Mouse (Mus musculus) left cerebral cortex, postnatal 14 days (tissue): ENCODE data around the gene Rhcg. TPM values are rescaled to one million over a fixed set of nuclear protein-coding genes. Genes with fewer than 3 reads are reported as not detected.

ENCODE experiments used
- DNase-seq, 2 experiments: peaks; one replicate each; pipeline ENCODE4 v3.0.0; 2021 to 2022; ENCODE audit warnings: low spot score in 2 of 2, mixed read lengths in 1 of 2
- intact Hi-C: fragments of 180-260 bp; cut with DNase I; formaldehyde crosslinking; loops from one replicate; pipeline ENCODE4 v1.15.1; 2025
- total RNA-seq, 2 experiments: library from RNA; stranded (reverse); gene quantifications; 2 replicates each; pipeline ENCODE4 v1.2.3; 2021

The Rhcg gene
- total RNA-seq, 2 experiments from 2014 or later: 1.7 to 3.0 TPM

- intact Hi-C loops: loop anchor here (2.0 to 10.0 kb wide), 3 partner anchors 37 to 173 kb away; no protein-coding TSS in a partner anchor
- DNase-seq: no peak
These were observed 5.6 kb downstream of the Rhcg start for GRCm38 (mm10) chr7:79611901-79612300.

- DNase-seq: no peak
- intact Hi-C loops: no loop called here
These were observed 10.1 kb downstream of the Rhcg start for GRCm38 (mm10) chr7:79607263-79607921.

- intact Hi-C loops: no loop called here
- no peak for DNase-seq
These were observed 10.7 kb downstream of the Rhcg start for GRCm38 (mm10) chr7:79606766-79607165.

DNA sequence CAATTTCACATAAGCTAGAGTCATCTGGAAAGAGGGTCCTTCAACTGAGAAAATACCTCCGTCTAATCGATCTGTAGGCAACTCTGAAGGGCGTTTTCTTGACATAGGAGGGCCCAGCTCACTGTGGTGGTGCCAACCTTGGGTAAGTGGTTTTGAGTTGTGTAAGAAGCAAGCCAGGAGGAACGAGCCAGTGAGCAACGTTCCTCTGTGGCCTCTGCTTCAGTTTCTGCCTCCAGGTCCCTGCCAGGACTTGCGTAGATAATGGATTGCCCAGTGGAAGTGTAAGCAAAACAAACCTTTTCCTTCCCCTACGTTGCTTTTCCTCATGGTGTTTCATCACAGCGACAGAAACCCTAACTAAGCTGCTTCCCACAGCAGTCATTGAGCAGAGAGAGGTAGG is 15.5 kb downstream of the Rhcg start:
- intact Hi-C loops: no loop called here
- no peak for DNase-seq

GRCm38 (mm10) chr7:79600122-79600521 is 17.3 kb downstream of the Rhcg start:
- no peak for DNase-seq
- intact Hi-C loops: no loop called here

DNA sequence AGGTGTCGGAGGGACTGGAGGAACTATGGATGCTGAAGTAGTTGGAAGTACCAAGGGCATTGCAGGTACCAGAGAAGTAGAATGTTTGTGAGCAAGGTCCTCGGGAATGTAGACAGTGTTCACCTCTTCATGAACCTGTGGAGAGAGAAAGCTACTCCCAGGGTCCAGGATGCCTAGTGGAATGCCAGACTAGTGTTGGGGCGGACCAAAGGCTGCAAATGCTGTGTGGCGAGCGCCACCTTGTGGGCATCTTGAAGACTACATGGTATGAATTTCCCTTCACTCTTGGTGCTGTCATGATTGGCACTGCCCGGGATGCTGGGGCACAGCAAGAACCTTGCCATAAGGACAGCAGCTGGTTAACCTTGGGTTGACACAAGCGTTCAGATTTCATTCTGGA is 22.6 kb downstream of the Rhcg start:
- intact Hi-C loops: loop anchor here (1.0 kb wide), 1 partner anchor 99 kb away; no protein-coding TSS in a partner anchor

DNA sequence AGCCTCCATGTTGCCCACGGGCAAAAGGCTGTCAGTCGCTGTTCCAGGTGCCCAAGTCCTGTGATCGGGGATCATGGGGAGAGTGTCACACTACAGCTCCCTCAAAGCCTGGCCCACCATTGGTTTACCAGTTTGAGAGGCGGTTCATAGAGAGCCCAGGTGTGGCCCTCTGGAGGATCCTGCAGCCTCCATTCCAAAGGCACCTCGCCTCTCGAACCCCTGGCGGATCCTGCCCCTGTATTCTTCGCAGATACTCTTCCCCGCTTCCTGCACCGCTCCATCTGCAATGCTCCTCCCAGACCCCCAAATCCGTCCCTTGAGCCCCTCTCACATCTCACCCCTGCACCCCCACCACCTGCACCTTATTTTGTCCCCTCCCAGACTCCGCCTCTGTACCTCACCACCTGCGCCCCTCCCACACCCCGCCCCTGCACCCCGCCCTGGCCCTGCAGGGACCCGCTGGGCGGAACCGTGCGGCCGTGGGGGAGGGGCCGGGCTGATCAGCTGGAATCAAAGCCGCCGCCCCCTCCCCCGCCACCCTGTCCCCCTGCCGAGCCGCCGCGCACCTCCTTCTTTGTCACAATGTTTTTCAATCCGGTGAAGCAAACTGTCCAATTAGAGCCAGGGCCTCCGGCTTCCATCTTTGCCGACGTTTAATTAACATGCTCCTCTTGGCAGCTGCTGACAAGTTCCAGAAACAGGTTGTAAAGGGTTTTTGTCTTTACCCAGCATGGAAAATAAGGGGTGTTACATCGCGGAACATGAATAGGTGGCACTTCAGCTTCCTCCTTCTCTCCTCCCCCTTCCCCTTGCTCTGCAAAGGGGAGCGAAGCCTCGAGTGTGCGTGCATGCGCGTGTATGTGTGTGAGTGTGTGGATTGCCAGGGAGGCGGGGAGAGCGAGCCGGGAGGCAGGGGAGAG is 25.4 kb downstream of the Rhcg start:
- intact Hi-C loops: loop anchor here (1.0 kb wide), 1 partner anchor 45 kb away; no protein-coding TSS in a partner anchor
- DNase-seq: peak; percentile 86 to 88

More for the DNA sequence above, 22.6 kb downstream of the Rhcg start:
- peak; percentile 79 to 84 for DNase-seq

- DNase-seq: no peak
- intact Hi-C loops: no loop called here
These were observed 26.8 kb downstream of the Rhcg start for GRCm38 (mm10) chr7:79590560-79591110.

GRCm38 (mm10) chr7:79589763-79590559 is 27.5 kb downstream of the Rhcg start:
- intact Hi-C loops: no loop called here
- DNase-seq: no peak

GRCm38 (mm10) chr7:79588284-79588683 is 29.2 kb downstream of the Rhcg start:
- intact Hi-C loops: no loop called here

GRCm38 (mm10) chr7:79578851-79579241 is 38.6 kb downstream of the Rhcg start:
- no peak for DNase-seq
- intact Hi-C loops: no loop called here

More at GRCm38 (mm10) chr7:79588284-79588683, 29.2 kb downstream of the Rhcg start:
- no peak for DNase-seq

DNA sequence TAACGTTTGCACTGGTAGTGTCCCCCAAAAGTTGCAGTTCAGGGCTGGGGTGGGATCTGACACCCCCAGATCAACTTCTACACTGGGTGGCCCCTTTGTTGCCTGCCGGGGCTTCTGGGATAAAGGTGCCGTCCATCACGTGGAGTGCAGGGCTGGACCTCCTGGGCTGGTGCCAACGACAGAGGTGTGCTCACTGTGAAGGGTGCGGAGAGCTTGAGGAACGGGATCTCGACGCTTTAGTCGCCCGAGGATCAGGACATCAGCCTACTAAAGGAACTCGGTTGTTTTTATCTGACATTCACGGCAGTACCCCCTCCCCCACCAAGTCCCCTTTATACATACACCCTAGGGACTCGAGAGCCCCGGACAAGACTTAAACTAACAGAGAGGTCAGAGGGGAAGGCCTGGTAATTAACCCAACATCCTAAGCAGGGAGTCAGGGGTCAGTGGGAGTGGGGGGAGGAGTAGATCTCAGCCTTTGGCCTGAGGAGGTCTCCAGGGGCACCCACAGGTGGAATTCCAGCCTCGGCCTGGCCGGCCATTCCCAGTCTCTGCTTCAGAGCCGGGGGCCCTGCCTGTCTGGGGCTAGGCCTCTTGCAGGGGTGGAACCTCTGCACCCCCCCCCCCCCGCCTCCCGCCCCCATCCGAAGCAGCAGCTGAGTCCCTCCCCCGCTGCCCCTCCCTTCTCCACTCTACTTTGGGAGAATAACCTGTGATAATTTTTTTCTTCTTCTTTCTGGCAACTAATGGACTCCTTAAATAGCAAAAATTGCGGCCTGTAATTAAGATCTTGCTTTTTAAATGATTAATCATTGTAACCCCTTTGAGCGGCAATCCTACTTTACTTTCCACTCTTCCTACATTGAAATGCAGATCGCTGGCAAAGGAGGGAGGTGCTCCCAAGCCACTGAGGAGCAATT is 39.3 kb downstream of the Rhcg start:
- peak in 1 of 2 experiments; percentile 11 for DNase-seq
- intact Hi-C loops: no loop called here

GRCm38 (mm10) chr7:79577096-79577874 is 40.2 kb downstream of the Rhcg start:
- DNase-seq: peak; percentile 53 to 85
- intact Hi-C loops: no loop called here

DNA sequence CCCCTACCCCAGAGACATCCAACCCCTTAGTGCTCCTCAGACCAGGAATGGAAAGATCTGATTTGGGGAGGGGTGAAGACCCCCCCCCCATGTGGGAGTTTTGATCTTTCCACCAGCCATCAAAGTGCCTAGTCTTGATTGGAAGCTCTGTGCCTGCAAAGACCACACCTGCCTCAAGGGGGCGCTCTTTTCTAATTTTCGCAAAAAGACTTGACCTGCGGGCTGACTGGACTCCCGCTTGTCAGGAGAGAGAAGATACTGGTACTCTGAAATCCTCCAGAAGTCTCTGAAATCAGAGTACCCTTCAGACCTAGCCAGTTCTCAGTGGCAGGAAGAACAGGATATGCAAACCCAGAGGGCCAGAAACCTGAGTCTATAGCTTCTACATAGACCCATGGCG is 40.8 kb downstream of the Rhcg start:
- intact Hi-C loops: no loop called here

GRCm38 (mm10) chr7:79572191-79572818 is 45.2 kb downstream of the Rhcg start:
- intact Hi-C loops: no loop called here
- peak; percentile 44 to 55 for DNase-seq

More for the DNA sequence above, 40.8 kb downstream of the Rhcg start:
- peak; percentile 64 to 68 for DNase-seq

DNA sequence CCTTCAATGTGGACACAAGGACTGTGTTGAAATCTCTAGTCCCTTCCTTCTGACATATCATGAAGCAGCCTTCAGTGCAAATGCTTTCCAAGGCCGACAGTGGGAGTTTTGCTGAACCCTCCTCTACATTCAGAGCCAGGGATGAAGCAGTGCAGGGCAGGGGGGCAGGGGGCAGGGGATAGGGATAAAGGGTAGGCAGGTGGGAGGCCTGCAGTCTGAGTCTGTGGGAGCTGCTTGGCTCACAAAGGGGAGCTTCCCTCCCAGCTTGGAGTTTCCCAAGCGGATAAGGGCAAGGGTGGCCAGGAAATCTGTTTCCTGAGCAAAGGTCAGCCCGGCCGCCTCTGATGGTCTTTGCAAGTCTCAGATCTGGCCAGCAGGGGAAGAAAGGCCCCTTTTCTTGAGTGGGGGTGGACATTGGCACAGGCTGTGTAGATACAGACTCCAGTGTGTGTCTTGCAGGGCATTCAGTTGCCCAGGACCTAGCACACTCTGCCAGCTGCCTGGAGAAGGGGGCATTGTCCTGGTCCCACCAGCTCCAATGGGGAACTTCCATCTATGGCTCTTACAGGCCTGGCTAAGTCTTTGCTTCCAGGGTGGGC is 48.4 kb downstream of the Rhcg start:
- DNase-seq: peak in 1 of 2 experiments; percentile 56
- intact Hi-C loops: no loop called here

DNA sequence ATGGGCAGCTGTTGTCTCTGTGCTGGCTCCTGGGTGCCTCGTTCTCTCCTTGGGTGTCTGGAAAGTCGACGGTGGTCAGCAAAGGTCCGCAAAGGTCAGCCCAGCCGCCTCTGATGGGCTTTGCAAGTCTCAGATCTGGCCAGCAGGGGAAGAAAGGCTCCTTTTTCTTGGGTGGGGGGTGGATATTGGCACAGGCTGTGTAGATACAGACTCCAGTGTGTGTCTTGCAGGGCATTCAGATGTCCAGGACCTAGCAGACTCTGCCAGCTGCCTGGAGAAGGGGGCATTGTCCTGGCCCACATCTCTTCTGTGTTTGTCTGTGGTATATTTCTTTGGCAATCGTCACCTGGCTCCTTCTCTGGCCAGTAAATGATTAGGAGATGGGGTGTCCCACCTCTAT is 49.2 kb downstream of the Rhcg start:
- intact Hi-C loops: no loop called here
- no peak for DNase-seq
